Mouse (Mus musculus) hindbrain, postnatal 0 days (tissue): ENCODE measurements around the gene Dbf4. TPM values are rescaled to one million over a fixed set of nuclear protein-coding genes. Genes with fewer than 3 reads are reported as not detected.

Experiments used
- ATAC-seq: fragments of 200-750 bp; cut with Nextera tagmentation; 2 replicates; pipeline ENCODE4 v1.8.0; 2017; ENCODE audit warnings: mild to moderate bottlenecking, moderate TSS enrichment, moderate library complexity
- DNase-seq: peaks from one replicate; pipeline ENCODE4 v3.0.0-alpha.2; 2015; ENCODE audit warnings: low spot score
- H3K27ac ChIP-seq: fragments of 300-500 bp; sonication (generic); 2 replicates; pipeline ENCODE4 v1.5.1; 2014; ENCODE audit warnings: mild to moderate bottlenecking
- H3K27me3 ChIP-seq: fragments of 300-500 bp; sonication (generic); 2 replicates; pipeline ENCODE4 v1.6.1; 2014; ENCODE audit warnings: low read length, mixed read lengths; ENCODE audit not compliant: insufficient read depth
- H3K36me3 ChIP-seq: fragments of 300-500 bp; sonication (generic); 2 replicates; pipeline ENCODE4 v1.6.1; 2014; ENCODE audit warnings: low read length, mixed read lengths; ENCODE audit not compliant: insufficient read depth
- H3K4me1 ChIP-seq: fragments of 300-500 bp; sonication (generic); 2 replicates; pipeline ENCODE4 v1.6.1; 2014; ENCODE audit warnings: antibody characterized with exemption, low read length, mixed read lengths; ENCODE audit not compliant: insufficient read depth
- H3K4me2 ChIP-seq: fragments of 300-500 bp; sonication (generic); 2 replicates; pipeline ENCODE4 v1.6.1; 2014; ENCODE audit warnings: low read depth, mild to moderate bottlenecking, low read length, moderate library complexity, mixed read lengths
- H3K4me3 ChIP-seq: fragments of 300-500 bp; sonication (generic); 2 replicates; pipeline ENCODE4 v1.5.1; 2014; ENCODE audit warnings: low read length
- H3K9ac ChIP-seq: fragments of 300-500 bp; sonication (generic); replicated peaks from 2 replicates; pipeline ENCODE4 v1.6.1; 2014; ENCODE audit warnings: mild to moderate bottlenecking, low read length, moderate library complexity, mixed read lengths
- H3K9me3 ChIP-seq: fragments of 300-500 bp; sonication (generic); 2 replicates; pipeline ENCODE4 v1.6.1; 2016; ENCODE audit warnings: low read length, mixed read lengths
- CTCF ChIP-seq: IDR thresholded peaks from 2 replicates; pipeline ENCODE4 v1.5.1; 2016; ENCODE audit warnings: antibody characterized with exemption, control low read depth, low read depth
- WGBS: fragments of 180-500 bp; shearing (Covaris S2); extraction: QIAGEN DNeasy Blood & Tissue Kit; methylation state at CpG from one replicate; pipeline ENCODE4 v1.1.7; 2014; 5-methylcytosine and 5-hydroxymethylcytosine counted together
- polyA plus RNA-seq: library from polyadenylated mRNA; unstranded; fragments of >200 nt; fragmentation: Nextera tagmentation; extraction: Ambion mirVana; gene quantifications from 2 replicates; pipeline ENCODE4 v1.2.1, GENCODE M21; 2015
- total RNA-seq: library from RNA; depleted of rRNA; stranded (reverse); fragments of >200 nt; gene quantifications from 2 replicates; pipeline ENCODE4 v1.2.3, GENCODE M21; 2014; rRNA removed

The Dbf4 gene
- total RNA-seq, result 8.1 and 11.4 TPM in 2 replicates
- polyA plus RNA-seq, result 10.5 and 10.6 TPM in 2 replicates

DNA sequence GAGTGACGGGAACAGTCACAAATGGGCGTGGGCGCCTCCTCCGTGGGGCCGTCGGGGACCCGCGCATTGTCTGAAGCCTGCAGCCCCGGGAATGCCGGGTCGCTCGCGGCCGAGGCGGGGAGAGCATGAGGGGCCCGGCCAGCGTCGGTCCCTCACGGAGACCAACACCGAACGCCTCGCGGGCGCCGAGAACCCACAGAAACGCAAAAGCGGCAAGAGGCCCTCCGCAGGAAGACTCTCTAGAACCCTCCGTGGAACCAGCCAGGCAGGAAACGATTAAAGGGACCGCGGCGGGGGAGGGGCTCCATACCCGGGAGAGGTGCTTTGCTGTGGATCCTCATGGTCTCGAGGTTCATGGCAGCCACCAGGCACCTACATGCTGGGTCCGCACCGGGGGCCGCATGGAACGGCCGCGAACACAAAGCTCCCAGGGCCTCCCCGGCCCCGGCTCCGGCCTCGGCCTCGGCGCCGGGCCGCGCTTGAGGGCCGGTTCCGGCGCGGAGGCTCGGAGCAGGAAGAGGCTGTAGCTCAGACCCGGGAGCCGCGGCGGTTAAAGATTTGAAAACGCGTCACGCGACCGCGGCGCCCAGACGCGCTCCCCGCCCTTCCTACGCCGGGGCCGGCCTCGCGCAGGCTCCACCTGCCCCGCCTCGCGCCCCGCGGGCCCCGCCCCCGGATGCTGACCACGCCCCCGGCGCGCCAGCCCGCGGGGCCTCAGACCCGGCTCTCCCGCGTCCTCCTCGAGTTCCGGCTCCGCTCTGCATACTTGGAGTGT is at the start of gene Dbf4, which contains the start of gene Slc25a40:
Gene Dbf4 (minus strand): TSS at position 560 of the 775 bp plus-strand sequence.
Gene Slc25a40 (plus strand): TSS at position 694 of the 775 bp plus-strand sequence.
- TF ChIP-seq CTCF, result no peak
- Histone ChIP-seq H3K36me3 (no peaks in the 10 kb centered on the region), H3K4me3 (peak within 1 kb of the TSS; percentile 73), H3K4me2 (peak within 1 kb of the TSS; percentile 91), H3K4me1 (no peaks in the 10 kb centered on the region), H3K27me3 (no peaks in the 10 kb centered on the region), H3K9ac (peak within 1 kb of the TSS; percentile 57), H3K9me3 (no peaks in the 10 kb centered on the region), H3K27ac (peak within 1 kb of the TSS; percentile 54)
- peak; percentile 96 for DNase-seq
- WGBS, result under 1% methylated on average over 89 of the region's 93 CpGs
- peak; percentile 99 for ATAC-seq

DNA sequence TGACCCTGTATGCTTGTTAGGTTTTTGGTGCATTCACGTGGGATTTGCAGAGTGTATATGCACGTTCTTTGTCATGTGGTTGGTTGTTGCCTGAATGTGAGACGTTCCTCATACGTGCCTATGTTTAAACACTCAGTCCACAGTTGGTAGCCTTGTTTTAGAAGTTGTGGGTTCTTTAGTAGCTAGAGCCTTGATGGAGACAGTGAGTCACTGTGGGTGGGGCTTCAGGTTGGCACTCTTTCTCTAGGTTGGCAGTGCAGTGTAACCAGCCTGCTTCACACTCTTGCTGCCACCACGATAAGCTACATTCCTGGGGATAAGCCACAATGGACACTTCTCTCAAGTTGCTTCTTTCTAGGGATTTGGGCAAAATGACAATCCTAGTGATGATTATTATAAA is 34.0 kb upstream of the Dbf4 start:
- H3K4me3 ChIP-seq, result no peak overlapping the region
- H3K9ac ChIP-seq, result no peak overlapping the region
- TF ChIP-seq CTCF, result no peak
- DNase-seq (no peak), ATAC-seq (no peak)
- H3K4me2 ChIP-seq, result no peak overlapping the region
- H3K27ac ChIP-seq, result no peak overlapping the region
- no peaks in the 10 kb centered on the region for H3K27me3 ChIP-seq
- H3K4me1 ChIP-seq, result no peaks in the 10 kb centered on the region
- H3K9me3 ChIP-seq, result no peaks in the 10 kb centered on the region
- WGBS, result 91% methylated on average over 5 of the region's 5 CpGs
- H3K36me3 ChIP-seq, result 0 out of 2 replicates have a peak, but pooled peaks cover 3% of the 10 kb centered on the region

DNA sequence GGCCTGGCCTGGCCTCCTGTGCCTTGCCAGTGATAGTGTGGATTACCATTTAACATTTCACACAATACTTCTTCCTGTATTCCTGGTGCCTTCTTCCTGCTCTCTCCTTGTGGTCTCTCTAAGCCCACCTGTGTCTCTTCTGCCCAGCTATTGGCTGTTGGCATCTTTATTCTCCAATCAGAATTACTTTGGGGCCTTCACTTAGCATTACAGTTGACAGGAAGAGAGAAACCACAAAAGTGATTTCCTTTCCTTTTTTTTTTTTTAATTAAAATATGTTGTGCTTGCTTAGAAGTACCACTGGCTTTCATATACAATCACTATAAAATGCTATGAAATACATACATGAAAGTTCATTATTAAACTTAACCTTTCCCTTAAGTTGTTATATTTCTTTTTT is 33.0 kb upstream of the Dbf4 start:
- H3K4me1 ChIP-seq, result no peaks in the 10 kb centered on the region
- no peak overlapping the region for H3K27ac ChIP-seq
- H3K36me3 ChIP-seq, result 0 out of 2 replicates have a peak, but pooled peaks cover 3% of the 10 kb centered on the region
- no peak for TF ChIP-seq CTCF
- H3K27me3 ChIP-seq, result no peaks in the 10 kb centered on the region
- H3K4me3 ChIP-seq, result no peak overlapping the region
- ATAC-seq (no peak), DNase-seq (no peak)
- H3K9ac ChIP-seq, result no peak overlapping the region
- H3K9me3 ChIP-seq, result no peaks in the 10 kb centered on the region
- no peak overlapping the region for H3K4me2 ChIP-seq

DNA sequence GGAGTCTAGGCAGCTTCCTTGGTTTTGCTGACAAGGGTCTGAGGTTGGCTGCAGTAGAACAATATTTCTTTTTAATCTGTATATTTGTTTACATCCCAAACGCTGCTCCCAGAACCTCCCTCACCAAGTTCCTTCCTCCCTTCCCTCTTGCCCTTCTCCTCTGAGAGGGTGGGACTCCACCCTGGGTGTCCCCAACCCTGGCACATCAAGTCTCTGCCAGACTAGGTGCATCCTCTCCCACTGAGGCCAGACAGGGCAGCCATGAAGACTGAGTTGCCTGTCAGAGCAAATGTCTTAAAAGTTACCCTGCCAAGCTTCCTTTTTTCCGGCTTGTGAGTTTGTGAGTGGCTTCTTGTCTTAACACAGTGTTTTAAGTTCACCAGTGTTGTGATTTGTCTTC is 16.6 kb upstream of the Dbf4 start:
- Histone ChIP-seq H3K27me3 (no peaks in the 10 kb centered on the region), H3K27ac (no peak overlapping the region), H3K4me2 (no peak overlapping the region), H3K4me3 (no peak overlapping the region), H3K36me3 (peaks cover 3% of the 10 kb centered on the region; the same call in 1 of the 2 replicates), H3K9me3 (no peaks in the 10 kb centered on the region), H3K9ac (no peak overlapping the region), H3K4me1 (no peaks in the 10 kb centered on the region)
- WGBS, result 73% methylated on average over 2 of the region's 2 CpGs
- TF ChIP-seq CTCF, result no peak
- ATAC-seq (no peak), DNase-seq (no peak)

DNA sequence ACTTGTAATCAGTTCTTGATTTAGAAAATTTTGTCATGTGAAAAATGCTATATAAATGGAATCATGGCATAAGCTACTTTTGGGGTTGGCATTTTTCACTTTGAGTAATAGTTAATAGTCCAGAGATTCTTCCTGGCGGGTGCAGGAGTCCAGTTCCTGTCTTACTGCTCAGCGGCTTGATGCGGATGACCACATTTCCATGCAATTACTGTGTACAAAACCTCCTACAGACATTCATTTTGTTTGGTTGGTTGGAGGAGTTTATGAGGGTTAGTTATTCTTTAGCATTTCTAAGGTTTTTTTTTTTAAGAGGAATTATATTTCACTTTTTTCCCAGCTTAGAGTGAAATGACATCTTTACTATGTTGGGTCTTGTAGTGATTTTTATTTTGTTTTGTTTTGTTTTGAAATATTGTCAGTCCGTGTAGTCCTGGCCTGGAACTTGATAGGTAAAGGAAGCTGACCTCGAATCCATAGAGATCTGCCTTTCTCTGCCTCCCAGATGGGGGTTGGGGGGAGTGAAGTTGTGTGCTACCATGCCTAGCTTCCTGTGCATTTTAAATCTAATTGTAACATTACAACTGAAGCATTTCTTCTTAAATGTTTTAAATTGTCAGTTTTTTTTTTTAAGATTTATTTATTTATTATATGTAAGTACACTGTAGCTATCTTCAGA is 15.1 kb upstream of the Dbf4 start:
- H3K27me3 ChIP-seq, result no peaks in the 10 kb centered on the region
- H3K4me2 ChIP-seq, result no peak overlapping the region
- no peak overlapping the region for H3K4me3 ChIP-seq
- no peak for ATAC-seq
- no peak overlapping the region for H3K27ac ChIP-seq
- no peak overlapping the region for H3K9ac ChIP-seq
- H3K36me3 ChIP-seq, result peaks cover 3% of the 10 kb centered on the region; the same call in 1 of the 2 replicates
- H3K9me3 ChIP-seq, result no peaks in the 10 kb centered on the region
- no peaks in the 10 kb centered on the region for H3K4me1 ChIP-seq
- TF ChIP-seq CTCF, result no peak
- no peak for DNase-seq
- WGBS, result 93% methylated on average over 5 of the region's 5 CpGs

DNA sequence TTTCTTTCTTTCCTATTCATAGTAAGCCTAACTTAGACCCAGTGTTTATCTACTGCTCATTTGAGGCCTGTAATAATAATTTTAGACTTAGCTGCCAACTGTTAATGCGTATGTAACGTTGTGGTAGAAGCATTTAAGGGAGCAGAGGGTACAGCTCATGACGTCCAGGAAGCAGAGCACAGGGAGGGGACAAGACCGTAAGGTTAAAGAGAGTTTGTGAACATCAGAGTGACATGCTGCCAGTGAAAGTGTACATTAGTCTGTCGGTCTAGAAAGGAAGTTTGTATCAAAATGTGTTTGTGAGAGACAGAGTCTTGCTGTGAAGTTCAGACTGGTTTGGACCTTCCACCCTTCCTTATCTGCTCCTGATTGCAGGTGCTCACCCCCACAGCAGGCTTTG is 3.4 kb upstream of the Dbf4 start:
- WGBS, result 80% methylated on average over 5 of the region's 5 CpGs
- Histone ChIP-seq H3K4me1 (no peaks in the 10 kb centered on the region), H3K27ac (no peak overlapping the region), H3K4me2 (no peak overlapping the region), H3K9me3 (no peaks in the 10 kb centered on the region), H3K27me3 (no peaks in the 10 kb centered on the region), H3K36me3 (no peaks in the 10 kb centered on the region), H3K4me3 (no peak overlapping the region), H3K9ac (no peak overlapping the region)
- DNase-seq (no peak), ATAC-seq (no peak)
- TF ChIP-seq CTCF, result no peak

DNA sequence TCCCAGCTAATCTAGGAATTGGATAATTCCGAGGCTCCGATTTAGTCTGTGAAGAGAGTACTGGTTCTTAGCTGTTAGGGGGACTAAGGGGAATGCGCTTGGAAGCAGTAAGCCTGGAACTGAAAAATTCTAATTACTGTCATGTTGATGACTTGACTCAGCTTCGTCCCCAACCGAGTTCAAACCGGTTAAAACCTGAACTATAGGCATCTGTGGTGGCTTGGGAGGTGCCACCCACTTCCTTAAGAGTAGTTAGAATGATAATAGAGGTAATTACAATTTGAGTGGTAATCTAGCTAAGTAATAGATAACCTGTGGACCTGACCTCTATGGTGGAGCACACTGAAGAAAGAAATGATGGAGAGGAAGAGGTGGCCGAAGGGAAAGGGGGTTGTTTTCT is 1.6 kb upstream of the Dbf4 start:
- Histone ChIP-seq H3K4me2 (peak overlapping the region; percentile 91), H3K4me1 (no peaks in the 10 kb centered on the region), H3K9ac (peak overlapping the region; percentile 57; the same call in 1 of the 2 replicates), H3K27ac (no peak overlapping the region), H3K9me3 (no peaks in the 10 kb centered on the region), H3K4me3 (peak overlapping the region; percentile 73), H3K27me3 (no peaks in the 10 kb centered on the region), H3K36me3 (no peaks in the 10 kb centered on the region)
- no peak for TF ChIP-seq CTCF
- no peak for ATAC-seq
- DNase-seq, result peak; percentile 3
- WGBS, result 14% methylated on average over 7 of the region's 7 CpGs
